Mouse (Mus musculus): Measurements from ENCODE around the gene Arid5b.

Gene Arid5b

DNA sequence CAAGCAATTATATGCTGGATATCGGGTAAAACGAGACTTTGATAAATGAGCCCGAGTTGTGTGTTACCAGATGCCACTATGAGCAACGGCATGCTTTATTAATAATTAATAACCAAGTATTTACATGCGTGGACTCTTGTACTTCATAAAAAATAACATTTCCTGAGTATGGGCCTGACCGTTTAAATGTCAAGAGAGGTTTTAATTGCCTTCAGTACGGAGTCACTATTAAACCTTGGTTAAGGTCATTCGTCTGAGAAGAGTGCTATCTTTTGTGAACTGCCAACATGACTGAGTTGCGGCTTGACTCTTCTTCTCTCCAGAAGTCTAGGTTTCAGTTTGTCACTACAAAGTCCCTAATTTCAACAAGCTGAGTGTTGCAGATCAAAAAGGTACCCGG, 8.8 kb downstream of the Arid5b start:
- DNase-seq (ENCODE audit: low spot score in 2 of 2): no peak

DNA sequence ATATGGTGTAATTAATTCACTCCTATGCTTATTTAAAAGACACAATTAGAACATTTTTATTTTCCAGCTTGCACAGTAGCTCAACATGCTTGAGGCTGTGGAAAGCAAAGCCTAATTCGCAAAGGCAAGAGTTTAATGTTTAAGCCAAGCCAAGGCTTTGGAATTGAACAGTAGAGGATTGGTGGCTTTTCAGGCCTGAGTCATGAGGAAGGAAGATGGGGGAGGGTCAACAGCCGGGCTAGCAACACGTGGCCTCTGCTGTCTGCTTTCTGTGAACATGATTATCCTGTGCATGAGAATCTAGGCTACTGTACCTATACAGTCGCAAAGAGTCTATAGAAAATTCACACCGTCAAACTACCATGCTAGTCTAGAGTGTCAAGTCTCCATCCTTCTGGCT, 9.9 kb downstream of the Arid5b start:
- no peak for DNase-seq (ENCODE audit: low spot score in 2 of 2)

DNA sequence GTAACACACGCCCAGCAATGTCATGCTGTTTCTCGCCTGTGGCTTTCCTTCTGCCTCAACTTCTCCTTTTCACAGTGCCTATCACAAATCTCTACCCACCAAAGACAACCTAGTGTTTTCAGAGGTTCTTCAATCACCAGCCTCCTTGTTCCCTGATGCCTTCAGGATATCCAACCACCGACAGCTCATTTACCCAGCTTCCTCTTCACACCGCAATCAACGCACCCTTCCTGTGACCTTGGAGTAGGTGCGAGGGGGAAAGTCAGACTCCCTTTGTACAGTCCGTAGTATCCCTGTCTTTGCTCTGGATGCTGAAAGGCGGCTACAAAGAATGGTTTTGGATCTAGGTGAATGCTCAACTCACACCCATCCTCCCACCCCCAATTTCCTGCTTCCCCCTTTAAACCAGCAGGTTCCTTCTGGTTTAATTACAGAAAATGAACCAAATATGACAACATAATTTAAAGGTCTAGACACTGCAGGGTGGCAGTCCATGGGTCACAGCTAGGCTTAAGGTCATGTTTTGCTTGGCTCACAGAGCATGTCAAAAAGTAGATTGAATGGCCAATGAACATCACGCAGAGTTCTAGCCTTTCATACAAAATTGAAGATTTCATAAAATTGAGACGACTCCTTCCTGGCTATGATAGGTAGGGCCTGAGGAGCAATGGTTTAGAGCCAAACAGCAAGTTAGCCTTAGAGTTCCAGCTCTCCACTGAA, 14.4 kb downstream of the Arid5b start:
- DNase-seq (ENCODE audit: low spot score in 2 of 2): no peak

DNA sequence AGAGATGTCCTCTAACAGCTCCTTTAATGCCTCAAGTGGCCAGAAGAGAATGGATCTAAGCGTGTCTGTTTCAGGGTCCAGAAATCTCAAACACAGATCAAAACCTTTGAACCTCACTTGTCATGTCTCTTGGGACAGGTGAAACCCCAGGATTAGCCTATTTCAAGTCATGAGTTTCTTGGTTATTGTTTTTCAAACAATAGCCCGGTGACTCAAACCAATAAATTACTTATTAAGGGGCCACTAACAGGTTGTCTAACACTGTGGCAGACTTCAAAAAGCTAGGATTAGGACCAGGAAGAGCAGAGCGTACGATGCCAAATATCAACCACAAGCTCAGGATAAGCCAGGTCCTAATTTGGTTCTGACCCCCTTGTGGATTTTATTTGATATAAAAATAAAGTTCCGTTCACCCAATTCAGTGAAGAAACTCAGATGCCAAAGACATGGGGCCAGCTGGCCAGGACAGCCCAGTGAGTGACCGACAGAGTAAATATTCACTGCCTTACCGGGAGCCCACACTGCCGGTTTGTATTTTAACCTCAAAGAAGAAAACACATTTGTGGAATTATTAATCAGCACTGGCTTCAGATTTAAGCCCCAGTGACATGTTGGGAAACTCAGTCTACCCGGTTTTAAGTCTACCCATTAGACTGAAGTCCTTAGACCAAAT, 15.1 kb downstream of the Arid5b start:
- no peak for DNase-seq (ENCODE audit: low spot score in 2 of 2)

DNA sequence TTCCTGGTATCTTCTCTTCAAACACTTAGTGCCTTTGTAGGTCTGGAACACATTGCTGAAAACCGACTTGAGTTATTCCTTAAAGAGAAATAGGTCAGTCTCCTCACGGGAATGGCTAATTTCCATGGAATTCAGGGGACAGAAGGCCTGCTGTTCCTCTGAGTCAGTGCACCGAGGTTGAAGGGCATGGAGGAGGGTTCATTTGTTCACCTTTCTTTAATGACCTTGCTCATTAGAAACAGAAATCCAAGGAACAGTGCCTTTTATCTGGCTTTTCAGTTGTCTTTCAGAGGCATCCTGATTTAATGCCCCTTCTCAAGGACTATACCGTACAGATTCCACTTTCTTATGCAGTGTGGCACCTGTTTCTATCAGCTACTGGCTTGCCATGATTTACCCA, 18.9 kb downstream of the Arid5b start:
- no peak for DNase-seq (ENCODE audit: low spot score in 2 of 2)

DNA sequence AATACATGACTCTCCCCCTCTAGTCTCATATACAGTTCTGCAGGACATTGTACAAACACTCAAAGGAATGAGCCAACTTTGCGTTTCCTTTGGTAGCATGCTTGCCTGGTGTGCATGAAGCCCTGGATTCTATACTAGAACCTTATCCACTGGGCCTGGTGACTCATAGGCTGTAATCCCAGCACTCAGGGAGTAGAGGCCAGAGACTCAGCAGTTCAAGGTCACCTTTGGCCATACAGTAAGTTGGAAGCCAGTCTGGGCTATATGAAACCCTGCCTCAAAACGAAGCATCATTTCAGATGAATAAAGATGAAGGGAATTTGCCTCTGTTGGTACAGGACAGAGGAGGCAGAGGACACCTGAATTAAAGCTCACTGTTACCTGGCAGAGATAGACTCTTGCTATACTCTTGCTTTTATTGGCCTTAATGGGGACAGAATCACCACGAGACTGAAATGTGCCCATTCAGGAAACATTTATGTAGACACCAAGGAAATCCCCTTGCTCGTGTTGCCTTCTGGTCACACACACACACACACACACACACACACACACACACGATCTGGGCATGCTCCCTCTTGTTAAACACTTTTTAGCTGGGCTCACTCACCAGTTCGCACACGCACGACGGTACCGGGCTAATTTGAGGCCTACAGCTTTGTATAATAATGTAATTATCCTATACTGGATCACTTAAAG, 21.0 kb downstream of the Arid5b start:
- DNase-seq (ENCODE audit: low spot score in 2 of 2): no peak

DNA sequence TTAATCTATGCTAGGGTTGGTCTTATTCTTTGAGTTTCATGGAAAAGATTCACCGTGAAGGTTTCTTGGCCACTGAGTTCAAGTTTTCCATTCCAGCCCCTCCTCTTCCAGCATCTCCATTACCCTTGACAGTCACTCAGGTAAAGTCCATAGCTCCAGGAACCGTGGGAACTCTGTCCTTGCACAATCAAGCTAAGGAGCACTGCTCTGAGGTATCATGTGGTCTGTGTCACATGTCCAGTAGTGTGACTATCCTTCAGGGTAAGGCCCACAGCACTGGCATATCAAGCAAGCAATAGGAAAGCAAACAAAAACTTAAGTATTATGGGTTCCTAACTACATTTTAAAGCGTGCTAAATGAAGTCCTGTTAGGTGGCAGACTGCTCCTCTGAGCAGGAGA, 22.4 kb downstream of the Arid5b start:
- DNase-seq (ENCODE audit: low spot score in 2 of 2): no peak

DNA sequence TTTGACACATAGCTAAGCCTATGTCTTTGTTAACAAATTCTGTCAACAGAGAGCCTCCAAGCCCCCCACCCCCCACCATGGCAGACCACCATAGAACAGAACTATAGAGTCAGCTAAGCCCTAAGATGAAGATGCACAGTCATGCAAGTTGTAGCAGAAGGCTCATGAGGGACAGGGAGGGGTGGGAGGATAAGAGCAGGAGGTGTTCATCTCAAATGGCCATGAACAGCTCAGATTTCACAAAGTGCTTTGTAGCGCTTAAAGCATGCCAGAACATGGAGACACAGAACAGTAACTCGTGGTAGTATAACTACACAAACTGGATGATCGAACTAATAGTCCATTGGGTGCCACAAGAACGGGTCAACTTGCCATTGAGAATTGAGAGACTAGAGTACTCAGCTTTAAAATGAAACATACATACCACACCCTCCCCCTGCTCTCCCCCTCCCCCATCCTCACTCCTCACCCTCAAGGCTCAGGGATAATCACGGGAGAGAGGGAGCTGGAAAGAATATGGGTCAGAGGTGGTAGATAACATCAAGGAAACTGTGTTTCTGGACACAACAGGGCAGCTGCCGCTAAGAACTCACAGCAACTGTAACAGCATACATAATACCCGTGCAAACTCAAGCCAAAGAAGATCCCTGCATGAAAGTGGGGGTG, 25.0 kb downstream of the Arid5b start:
- no peak for DNase-seq (ENCODE audit: low spot score in 2 of 2)

DNA sequence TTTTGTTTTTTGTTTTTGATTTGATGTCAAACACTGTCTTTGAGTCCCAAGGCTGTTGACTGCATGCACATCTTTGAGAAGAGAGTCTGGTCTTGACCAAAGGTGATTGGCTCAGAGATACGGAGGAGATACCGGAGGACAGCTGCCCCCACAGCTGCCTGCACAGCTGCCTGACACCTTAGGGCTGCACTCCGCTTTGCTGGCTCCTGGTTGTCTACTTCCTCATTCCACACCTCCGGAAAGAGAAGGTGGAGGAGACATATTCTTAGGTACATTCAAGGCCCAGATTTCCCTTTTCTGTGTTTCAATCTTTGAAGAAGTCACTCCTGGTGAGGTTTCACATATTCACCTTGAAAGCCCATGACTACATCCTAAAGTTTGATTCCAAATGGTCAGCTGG, 25.9 kb downstream of the Arid5b start:
- DNase-seq (ENCODE audit: low spot score in 2 of 2): no peak

DNA sequence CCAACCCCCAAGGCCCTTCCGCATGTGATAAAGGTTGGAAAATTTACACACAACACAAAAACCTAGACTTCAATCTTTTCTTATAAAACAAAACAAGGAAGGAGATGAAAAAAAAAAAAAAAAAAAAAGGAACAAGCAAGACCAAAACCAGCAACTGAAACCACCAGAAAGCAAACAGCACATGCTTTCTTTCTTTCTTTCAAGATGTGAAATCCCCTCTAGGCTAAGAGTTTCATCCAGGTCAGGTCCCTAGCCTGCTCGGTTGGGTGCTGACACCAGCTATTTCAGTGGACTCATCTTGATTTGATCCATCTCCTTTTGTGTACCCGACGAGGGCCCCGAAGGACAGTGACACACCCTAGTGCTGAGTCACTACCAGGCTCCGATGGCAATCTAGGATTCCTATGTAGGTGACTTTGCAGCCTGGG, 29.2 kb downstream of the Arid5b start:
- peak; percentile 8 to 14 for DNase-seq (ENCODE audit: low spot score in 2 of 2)

DNA sequence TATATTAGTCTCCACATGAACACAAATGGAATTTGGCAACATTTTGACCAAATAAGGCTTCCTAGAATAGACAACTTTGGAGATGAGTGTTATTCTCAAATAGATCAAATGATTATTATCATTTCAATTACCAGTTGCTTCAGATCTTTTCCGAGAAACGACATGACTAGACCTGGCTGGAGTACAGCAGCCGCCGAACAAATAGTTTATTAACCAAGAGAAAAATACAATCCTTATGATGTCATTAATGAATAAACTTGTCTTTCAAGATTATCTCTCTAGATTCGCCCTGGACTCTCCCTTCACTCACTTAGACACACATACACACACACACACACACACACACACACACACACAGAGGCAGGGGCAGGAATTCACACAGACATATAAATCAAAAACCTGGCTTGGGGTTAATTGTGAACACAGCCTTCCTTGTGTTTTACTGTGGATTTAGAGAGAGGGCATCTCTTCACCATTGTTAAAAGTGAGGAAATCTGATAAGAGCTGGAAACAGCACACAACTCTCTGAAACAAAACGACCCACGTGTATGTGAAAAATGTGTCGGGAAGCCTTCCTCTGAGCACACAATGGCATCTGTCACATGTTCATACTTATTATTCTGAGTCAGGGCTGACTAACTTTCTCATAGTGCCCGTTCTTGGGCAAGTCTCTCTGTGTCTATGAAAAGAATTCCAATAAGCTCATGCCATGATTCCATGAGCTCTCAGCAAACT, 30.1 kb downstream of the Arid5b start:
- no peak for DNase-seq (ENCODE audit: low spot score in 2 of 2)

DNA sequence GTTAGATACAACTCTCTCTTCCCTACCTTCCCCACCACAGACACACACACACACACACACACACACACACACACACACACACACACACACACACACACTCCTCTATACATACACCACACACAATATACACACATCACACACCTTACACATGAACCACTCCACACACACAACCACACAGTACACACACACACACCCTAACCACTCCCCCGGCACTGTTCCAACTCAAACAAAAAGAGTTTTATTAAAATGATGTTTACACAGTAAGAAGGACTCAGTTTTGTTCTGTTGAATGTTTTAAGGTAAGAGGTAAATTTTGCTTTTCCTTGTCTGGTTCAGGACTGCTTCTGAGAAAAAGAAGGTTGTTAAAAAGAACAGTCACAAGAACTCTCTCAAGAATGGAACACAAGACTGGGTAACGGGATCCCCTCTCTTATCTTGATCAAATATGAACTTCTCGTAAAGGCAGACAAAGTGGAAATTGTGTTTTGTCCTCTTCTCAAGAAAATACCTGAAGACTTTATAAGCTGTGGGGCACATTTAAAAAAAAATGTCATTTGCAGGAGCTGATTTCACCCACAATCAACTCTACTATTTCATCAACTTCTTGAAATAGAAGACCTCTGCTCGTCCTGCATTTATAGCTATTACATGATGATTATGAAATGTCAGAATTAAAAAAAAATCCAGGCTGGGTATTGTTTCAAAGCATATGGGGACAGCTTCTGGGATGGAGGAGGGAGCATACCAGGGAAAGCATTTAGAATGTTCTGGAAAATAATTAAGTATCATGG, 30.9 kb downstream of the Arid5b start:
- DNase-seq (ENCODE audit: low spot score in 2 of 2): no peak

DNA sequence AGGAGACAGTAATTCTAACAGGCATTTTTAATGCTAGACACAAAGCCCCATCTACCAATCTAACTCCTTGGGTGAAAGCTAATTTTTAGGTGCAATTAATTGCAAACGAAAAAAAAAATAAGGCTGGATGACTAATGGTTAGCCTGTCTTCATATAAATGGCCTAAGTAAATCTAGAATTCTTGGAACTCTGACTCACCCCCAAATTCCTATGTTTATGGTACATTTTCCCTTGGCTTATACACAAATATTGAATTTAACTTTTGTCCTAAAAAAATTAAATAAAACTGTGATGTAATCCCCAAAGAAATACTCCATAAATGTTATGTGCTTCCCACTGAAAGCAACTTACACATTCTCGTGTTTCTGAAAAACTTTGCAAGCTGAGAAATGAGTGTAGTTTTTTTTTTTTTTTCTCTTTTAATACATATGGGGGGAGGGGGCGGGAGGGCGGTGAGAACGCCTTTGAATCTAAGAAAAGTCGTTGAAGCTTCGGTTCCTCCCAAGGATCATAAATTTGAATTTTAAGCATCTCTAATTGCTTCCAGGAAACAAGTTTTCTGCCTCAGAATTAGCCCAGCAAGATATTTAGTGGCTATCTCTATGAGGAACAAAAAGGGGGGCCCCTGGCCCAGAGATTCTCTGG, 31.8 kb downstream of the Arid5b start:
- no peak for DNase-seq (ENCODE audit: low spot score in 2 of 2)

DNA sequence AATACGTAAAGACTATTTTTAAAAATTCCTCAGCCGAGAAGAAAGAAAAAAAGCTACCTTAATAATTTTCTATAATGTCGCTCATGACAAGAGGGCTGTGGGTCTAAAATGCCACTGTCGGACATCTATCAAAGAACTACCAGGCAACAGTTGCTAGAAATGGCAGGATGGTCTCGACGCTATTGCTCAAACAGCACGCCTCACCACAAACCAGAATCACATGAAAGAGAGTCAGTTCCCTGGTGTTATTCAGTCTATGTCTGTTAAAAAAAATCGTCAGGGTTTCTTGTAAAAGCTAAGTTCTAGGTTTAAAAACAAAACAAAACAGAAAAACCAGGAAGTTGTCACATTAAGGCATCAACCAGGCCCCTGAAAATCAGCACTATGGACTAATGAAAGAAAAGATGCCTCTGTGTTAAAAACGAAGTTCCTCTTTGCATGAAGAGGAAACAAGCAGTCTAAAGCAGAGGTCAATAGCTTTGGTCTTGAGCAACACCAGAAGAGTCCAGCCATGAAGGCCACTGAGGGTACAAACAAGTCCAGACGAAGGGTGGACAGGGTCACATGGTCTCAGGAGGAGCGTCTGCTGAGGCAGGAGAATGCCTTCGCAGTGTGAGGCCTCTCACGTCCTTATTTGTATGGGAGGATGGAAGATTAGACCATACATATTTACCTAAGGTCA, 37.6 kb downstream of the Arid5b start:
- DNase-seq (ENCODE audit: low spot score in 2 of 2): peak in 1 of 2 experiments; percentile 9

DNA sequence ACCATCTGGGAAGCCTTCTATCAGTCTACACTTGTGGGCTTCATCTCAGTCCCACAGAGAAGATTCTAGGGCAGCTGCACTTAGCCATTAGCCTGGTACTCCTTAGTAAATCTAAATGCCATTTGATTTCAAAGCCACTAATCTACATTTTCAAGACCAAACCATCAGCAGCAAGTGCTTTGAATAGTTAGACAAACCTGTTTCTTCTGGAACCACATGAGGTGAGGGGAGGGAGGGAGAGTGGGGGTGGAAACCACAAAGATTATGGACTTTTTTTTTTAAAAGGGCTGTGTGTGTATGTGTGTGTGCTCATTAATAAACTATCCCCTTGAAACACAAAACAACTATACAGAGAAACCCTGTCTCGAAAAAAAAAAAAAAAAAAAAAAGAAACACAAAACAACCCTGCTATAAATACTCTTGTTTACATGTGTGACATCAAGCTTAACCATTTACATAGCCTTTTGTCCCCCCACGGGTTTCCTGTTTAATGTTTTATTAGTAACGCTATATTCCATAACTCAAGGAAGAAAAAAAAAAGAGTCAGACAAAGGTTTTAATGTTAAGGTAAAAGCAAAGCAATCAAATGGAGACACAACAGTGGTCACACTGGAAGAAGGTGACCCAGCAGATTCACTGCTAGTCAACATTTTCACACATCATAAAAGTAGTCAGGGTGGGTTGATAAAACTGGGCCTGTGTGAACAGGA, 38.3 kb downstream of the Arid5b start:
- DNase-seq (ENCODE audit: low spot score in 2 of 2): no peak

DNA sequence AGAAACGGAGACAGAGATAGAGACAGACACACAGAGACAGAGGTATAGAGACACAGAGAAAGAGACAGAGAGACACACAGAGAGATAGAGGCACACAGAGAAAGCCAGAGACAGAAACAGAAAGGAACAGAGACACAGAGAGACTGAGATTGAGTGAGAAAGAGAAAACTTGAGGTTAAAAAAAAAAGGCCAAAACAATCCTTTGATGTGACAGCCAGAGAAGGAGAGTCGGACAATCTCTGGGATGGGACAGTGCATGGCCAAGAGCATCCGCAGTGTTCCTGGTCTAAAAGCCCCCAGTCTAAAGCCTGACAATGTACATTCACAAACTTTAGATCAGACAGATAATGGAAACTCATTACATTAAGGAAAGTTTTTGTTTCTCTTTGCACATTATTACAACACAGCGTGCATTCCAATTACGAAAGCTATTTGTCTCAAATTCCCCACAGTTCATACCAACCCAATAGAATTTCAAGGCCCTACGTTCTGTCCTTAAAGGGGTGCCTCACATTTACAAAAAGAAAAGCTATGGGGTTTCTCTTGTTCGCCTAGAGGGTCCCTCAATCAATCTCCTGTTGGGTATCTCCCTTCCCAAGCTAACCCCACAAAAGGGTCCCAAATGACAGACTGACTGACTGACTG, 39.0 kb downstream of the Arid5b start:
- no peak for DNase-seq (ENCODE audit: low spot score in 2 of 2)

DNA sequence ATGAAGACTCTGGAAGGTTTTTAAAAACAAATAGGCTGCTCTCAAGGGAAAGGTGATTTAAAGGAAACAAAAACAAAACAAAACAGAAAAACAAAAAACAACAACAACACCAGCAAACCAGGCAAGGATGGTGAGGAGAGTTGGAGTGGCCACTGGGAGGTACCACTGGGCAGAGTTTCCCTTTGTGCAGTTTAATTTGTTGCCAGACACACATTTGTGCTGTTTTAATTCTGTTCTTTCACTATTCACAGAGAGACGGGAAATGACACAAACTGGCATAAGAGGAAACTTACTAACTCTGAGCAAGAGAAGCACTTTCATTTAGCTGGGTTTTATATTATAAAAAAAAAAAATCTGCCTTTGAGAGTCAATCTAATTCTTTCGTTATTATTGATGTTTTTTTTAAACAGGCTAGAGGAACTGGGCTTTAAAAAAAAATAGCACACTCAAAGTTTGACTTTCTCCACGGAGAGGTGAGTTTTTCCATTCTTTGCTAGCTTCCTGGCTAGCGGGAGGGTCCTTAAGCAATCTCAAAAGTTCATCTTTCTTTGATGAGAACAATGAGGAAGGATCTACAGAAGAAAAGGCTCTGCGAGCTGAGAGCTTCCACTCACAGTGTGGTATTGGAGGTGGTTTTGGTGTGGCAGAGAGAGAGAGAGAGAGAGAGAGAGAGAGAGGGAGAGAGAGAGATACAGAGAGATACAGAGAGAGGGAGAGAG, 39.7 kb downstream of the Arid5b start:
- no peak for DNase-seq (ENCODE audit: low spot score in 2 of 2)

DNA sequence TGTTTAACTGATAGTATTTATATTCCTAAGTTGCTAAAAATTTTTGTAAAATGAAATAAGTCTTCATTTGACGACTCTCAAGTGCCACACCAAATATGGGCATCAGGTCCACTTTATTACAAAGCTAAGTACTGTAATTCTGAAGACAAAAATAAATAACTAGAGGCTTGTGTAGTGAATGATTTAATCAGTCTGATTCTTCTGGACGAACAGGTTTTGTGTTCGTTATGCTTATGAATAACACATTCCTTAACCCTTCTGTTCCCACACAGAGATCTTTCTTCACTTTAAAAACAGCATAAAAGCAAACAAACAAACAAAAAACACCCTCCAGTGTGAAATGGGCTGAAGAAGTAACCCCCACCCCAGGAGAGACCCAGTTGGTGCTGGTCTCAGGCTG, 40.4 kb downstream of the Arid5b start:
- DNase-seq (ENCODE audit: low spot score in 2 of 2): no peak

Measured in spleen, postnatal 14 days (tissue).